ENCODE assay signal across 8 mouse cellular contexts in genomic region chr6:34029746-34030027, GRCm38 (mm10). TPM values are rescaled to one million over a fixed set of nuclear protein-coding genes. Genes with fewer than 3 reads are reported as not detected.
A peak's percentile ranks its signal among the peaks of the same experiment; 100 is the strongest.
DNase-seq lines count a peak whose midpoint lies in the region; ATAC-seq and TF ChIP-seq lines count a peak whose summit lies in the region.

No protein-coding gene starts in this region.

- 2% methylated on average over 4 of the region's 4 CpGs for WGBS in kidney, embryonic 14.5 days
- WGBS in intestine, embryonic 14.5 days: 0% methylated on average over 4 of the region's 4 CpGs
- 0% methylated on average over 4 of the region's 4 CpGs for WGBS in midbrain, embryonic 16.5 days

- DNase-seq in kidney, adult 18-20 months: no peak
- no peak for DNase-seq in intestine, embryonic 14.5 days (ENCODE audit: low spot score)
- DNase-seq in layer of hippocampus, adult 8-10 months (ENCODE audit: low spot score in 2 of 2): no peak
- DNase-seq in retina, embryonic 14.5 days (ENCODE audit: low spot score): no peak

- H3K9ac ChIP-seq in kidney, embryonic 14.5 days (ENCODE audit: low read depth, low read length): peak overlapping the region; percentile 60
- H3K9ac ChIP-seq in intestine, embryonic 14.5 days (ENCODE audit: low read length): peak overlapping the region; percentile 52
- H3K9ac ChIP-seq in midbrain, embryonic 16.5 days (ENCODE audit: low read depth, low read length): peak overlapping the region; percentile 65

- TF ChIP-seq CTCF in cortical plate, adult 2 months (IDR thresholded peaks at IDR 0.05; ENCODE audit: extremely low read depth, insufficient read depth, low read length): no peak

- H3K27me3 ChIP-seq in kidney, embryonic 14.5 days (ENCODE audit: control insufficient read depth, insufficient read depth, low read length): no peaks in the 10 kb centered on the region
- H3K27me3 ChIP-seq in intestine, embryonic 14.5 days (replicated peaks; ENCODE audit: control insufficient read depth, insufficient read depth, low read length): no peaks in the 10 kb centered on the region
- H3K27me3 ChIP-seq in midbrain, embryonic 16.5 days (ENCODE audit: control insufficient read depth, insufficient read depth, low read depth, low read length): no peaks in the 10 kb centered on the region

- peaks cover 3% of the 10 kb centered on the region; the same call in 1 of the 2 replicates for H3K4me1 ChIP-seq in kidney, embryonic 14.5 days (ENCODE audit: control insufficient read depth, insufficient read depth, low read length)
- peaks cover 1% of the 10 kb centered on the region; the same call in 1 of the 2 replicates for H3K4me1 ChIP-seq in cortical plate, adult 2 months (ENCODE audit: control insufficient read depth, insufficient read depth, low read length)
- H3K4me1 ChIP-seq in intestine, embryonic 14.5 days (replicated peaks; ENCODE audit: control insufficient read depth, insufficient read depth, low read length): 0 out of 2 replicates have a peak, but pooled peaks cover 4% of the 10 kb centered on the region
- peaks cover 13% of the 10 kb centered on the region for H3K4me1 ChIP-seq in midbrain, embryonic 16.5 days (ENCODE audit: control insufficient read depth, insufficient read depth, low read length)

- peak overlapping the region; percentile 56 for H3K4me3 ChIP-seq in kidney, embryonic 14.5 days (ENCODE audit: low read length)
- H3K4me3 ChIP-seq in cortical plate, adult 2 months (ENCODE audit: insufficient read depth, low read length): peak overlapping the region; percentile 66
- peak overlapping the region; percentile 64 for H3K4me3 ChIP-seq in intestine, embryonic 14.5 days (ENCODE audit: low read depth, low read length)
- peak overlapping the region; percentile 61 for H3K4me3 ChIP-seq in midbrain, embryonic 16.5 days (ENCODE audit: low read depth, low read length)

- TF ChIP-seq POLR2A in cortical plate, adult 2 months (IDR thresholded peaks at IDR 0.05; ENCODE audit: extremely low read depth, insufficient read depth, low read length): no peak

- peak overlapping the region; percentile 77 for H3K4me2 ChIP-seq in kidney, embryonic 14.5 days (replicated peaks; ENCODE audit: low read depth, low read length)
- H3K4me2 ChIP-seq in intestine, embryonic 14.5 days (ENCODE audit: low read length): peak overlapping the region; percentile 84
- peak overlapping the region; percentile 85 for H3K4me2 ChIP-seq in midbrain, embryonic 16.5 days (ENCODE audit: low read length)

- H3K27ac ChIP-seq in kidney, embryonic 14.5 days (ENCODE audit: low read depth, low read length): no peak overlapping the region
- H3K27ac ChIP-seq in cortical plate, adult 2 months (ENCODE audit: insufficient read depth, low read length): no peak overlapping the region
- H3K27ac ChIP-seq in intestine, embryonic 14.5 days (ENCODE audit: low read depth): no peak overlapping the region
- H3K27ac ChIP-seq in midbrain, embryonic 16.5 days (ENCODE audit: low read length): no peak overlapping the region

- peak; percentile 80; the same call in 1 of the 2 replicates for ATAC-seq in kidney, embryonic 14.5 days (ENCODE audit: low FRiP score, low TSS enrichment)
- peak; percentile 79; the same call in 1 of the 2 replicates for ATAC-seq in intestine, embryonic 14.5 days (replicated peaks; ENCODE audit: low FRiP score, low TSS enrichment, low read depth)
- peak; percentile 83 for ATAC-seq in midbrain, embryonic 16.5 days
- ATAC-seq in granulocyte monocyte progenitor cell, adult 5-6 weeks (replicated peaks; ENCODE audit: poor library complexity, severe bottlenecking): no peak; the same call in 1 of the 2 replicates

- no peaks in the 10 kb centered on the region for H3K36me3 ChIP-seq in kidney, embryonic 14.5 days (ENCODE audit: control insufficient read depth, insufficient read depth, low read length)
- H3K36me3 ChIP-seq in intestine, embryonic 14.5 days (ENCODE audit: control insufficient read depth, insufficient read depth, low read length): no peaks in the 10 kb centered on the region
- H3K36me3 ChIP-seq in midbrain, embryonic 16.5 days (ENCODE audit: control insufficient read depth, insufficient read depth, low read length): no peaks in the 10 kb centered on the region

- no peaks in the 10 kb centered on the region for H3K9me3 ChIP-seq in kidney, embryonic 14.5 days (ENCODE audit: control insufficient read depth, low read length)
- no peaks in the 10 kb centered on the region for H3K9me3 ChIP-seq in intestine, embryonic 14.5 days (ENCODE audit: control insufficient read depth, low read length)
- H3K9me3 ChIP-seq in midbrain, embryonic 16.5 days (replicated peaks; ENCODE audit: control insufficient read depth, low read length, poor library complexity, severe bottlenecking): no peaks in the 10 kb centered on the region

RNA-seq across cellular contexts. Expression of gene Lrguk, which starts 0.4 kb away (rescaled TPM):
- polyA plus RNA-seq in kidney, embryonic 14.5 days (2014; fragmentation: Nextera tagmentation; extraction: Ambion mirVana): 1.3 and 2.0 TPM in 2 replicates
- polyA plus RNA-seq in cortical plate, adult 2 months (2012; rRNA removed): 1.2 and 1.3 TPM in 2 replicates
- 0.70 and 0.74 TPM in 2 replicates for polyA plus RNA-seq in intestine, embryonic 14.5 days (2014; fragmentation: Nextera tagmentation; extraction: Ambion mirVana)
- polyA plus RNA-seq in midbrain, embryonic 16.5 days (2015; fragmentation: Nextera tagmentation; extraction: Ambion mirVana): 0.50 and 1.1 TPM in 2 replicates
- total RNA-seq in granulocyte monocyte progenitor cell, adult 5-6 weeks (2014; fragmentation: Nextera tagmentation): 0.88 TPM in 1 of 2 replicates, not detected in the other
- 0.04 TPM in 1 of 2 replicates, not detected in the other for total RNA-seq in granulocyte monocyte progenitor cell, adult 5-6 weeks (2017)
- total RNA-seq in layer of hippocampus, adult 8-10 months (2022): 1 to 10 TPM; 2.0 to 4.2 (median 3.4) TPM
